Mouse (Mus musculus) C2C12 (cell line): ENCODE results near the gene Armcx6.

Source experiments
- CEBPB ChIP-seq: IDR thresholded peaks from one replicate; pipeline ENCODE4 v1.6.1; 2011; ENCODE audit warnings: low read depth, mild to moderate bottlenecking, control low read depth, moderate library complexity
- CTCF ChIP-seq: IDR thresholded peaks from one replicate; pipeline ENCODE4 v1.5.1; 2011; ENCODE audit not compliant: control insufficient read depth, insufficient read depth, insufficient read length
- MAX ChIP-seq: IDR thresholded peaks from one replicate; pipeline ENCODE4 v1.6.1; 2011; ENCODE audit warnings: mild to moderate bottlenecking, control low read depth
- MYOD1 ChIP-seq: IDR thresholded peaks from one replicate; pipeline ENCODE4 v1.6.1; 2011; ENCODE audit warnings: low read depth; ENCODE audit not compliant: control insufficient read depth, insufficient read length
- MYOG ChIP-seq: IDR thresholded peaks from one replicate; pipeline ENCODE4 v1.6.1; 2011; ENCODE audit not compliant: control insufficient read depth, insufficient read length; ENCODE audit errors: extremely low read depth
- USF1 ChIP-seq: IDR thresholded peaks from one replicate; pipeline ENCODE4 v1.6.1; 2011; ENCODE audit warnings: low read depth, mild to moderate bottlenecking, control low read depth, moderate library complexity

DNA sequence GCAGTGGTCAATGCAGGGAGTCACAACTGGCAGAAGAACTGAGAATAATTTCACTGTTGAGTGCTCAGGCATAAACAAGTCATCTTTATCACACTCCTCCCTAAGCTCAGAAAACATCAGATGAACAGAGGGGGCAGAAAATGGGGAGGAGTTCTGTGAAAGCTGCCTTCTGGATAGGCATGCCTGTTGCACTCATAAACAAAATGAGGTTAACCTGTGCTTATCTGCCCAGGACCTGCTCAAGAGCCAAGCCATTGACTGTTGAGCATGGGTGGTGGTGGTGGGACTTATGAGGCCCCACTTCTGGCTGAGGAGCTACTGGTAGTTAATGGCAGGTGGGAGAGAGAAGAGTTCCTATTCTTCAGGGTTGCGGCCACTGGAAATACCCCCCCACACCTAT lies 13.4 kb downstream of the Armcx6 start:
- TF ChIP-seq CTCF (no peak), USF1 (no peak), MAX (no peak), CEBPB (no peak), MYOD1 (no peak), MYOG (no peak)
